Mouse (Mus musculus) Patski (cell line): ENCODE measurements at regions not wholly inside any gene's neighbourhood (a gene's known extent, or its start where the extent isn't known, plus 50 kb on each side); places are given as distances from the start of the nearest gene placed in this dataset.

Experiments used
- ATAC-seq: fragments of 100-300 bp; one replicate; pipeline ENCODE4 v1.8.0; 2021
- CTCF ChIA-PET: fragments of 350-600 bp; sonication (Branson Sonifier 250); formaldehyde crosslinking; loops from one replicate; lab custom pipeline; 2022; ENCODE audit warnings: inconsistent platforms; lab: Charles Lee
- POLR2A ChIA-PET: fragments of 350-600 bp; sonication (Branson Sonifier 250); formaldehyde crosslinking; loops from one replicate; lab custom pipeline; 2022; ENCODE audit warnings: antibody characterized with exemption, inconsistent platforms; lab: Charles Lee
- DNase-seq: peaks from one replicate; pipeline ENCODE4 v3.0.0-alpha.2; 2011; ENCODE audit warnings: low read depth, low spot score
- H3K27me3 ChIP-seq: fragments of 371-371 bp; one replicate; pipeline ENCODE4 v1.5.1; 2021
- CTCF ChIP-seq: fragments of 100-300 bp; IDR thresholded peaks from one replicate; pipeline ENCODE4 v1.5.1; 2021
- in situ Hi-C: fragments of 300-500 bp; cut with MboI; formaldehyde crosslinking; loops from 3 replicates; pipeline ENCODE4 v1.11.1; 2018; ENCODE audit warnings: low pct_unique_long_range_greater_than_20kb, mixed read lengths

DNA sequence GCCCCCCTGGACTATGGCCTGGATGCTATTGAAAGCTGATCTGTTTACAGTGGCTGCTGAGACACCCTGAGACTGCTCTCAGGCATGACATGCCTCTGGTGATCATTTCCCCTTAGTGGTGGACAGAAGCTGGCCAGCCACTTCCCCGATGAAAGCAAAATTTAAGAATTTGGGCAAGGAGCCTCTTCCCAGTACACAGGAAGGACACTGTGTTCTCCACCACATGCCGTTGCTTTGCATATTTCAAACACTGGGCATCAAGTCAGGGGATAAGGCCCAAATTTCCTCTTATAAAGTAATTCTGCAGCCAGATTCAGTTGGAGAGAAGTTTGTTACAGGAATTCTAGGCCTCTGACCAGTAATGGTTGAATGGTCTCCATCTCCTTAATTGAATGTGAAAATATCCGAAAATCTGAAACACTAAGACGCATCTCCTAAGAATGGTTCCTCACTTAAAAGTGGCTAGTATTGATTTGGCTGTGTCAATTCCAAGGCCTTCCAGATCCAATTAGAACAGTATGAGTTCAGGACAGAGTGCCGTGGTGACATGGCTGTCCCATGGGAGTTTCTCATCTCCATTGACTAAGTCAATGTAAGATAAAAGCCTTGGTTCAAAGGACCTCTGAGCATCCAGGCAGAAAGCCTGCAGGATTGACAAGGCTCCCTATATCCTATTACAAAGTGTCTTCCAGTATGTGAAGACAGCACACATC lies 638.5 kb upstream of the Arid1b start:
- TF ChIP-seq CTCF = no peak
- ATAC-seq (no peak), DNase-seq (no peak)
- ChIA-PET CTCF (no interaction called here), POLR2A (no interaction called here)
- in situ Hi-C loops = no loop called here
- H3K27me3 ChIP-seq = no peaks in the 10 kb centered on the region

GRCm38 (mm10) chr17:4360413-4361320 lies 633.5 kb upstream of the Arid1b start:
- H3K27me3 ChIP-seq = no peaks in the 10 kb centered on the region
- ATAC-seq = no peak
- DNase-seq = no peak
- in situ Hi-C loops = no loop called here
- TF ChIP-seq CTCF = no peak
- ChIA-PET POLR2A (no interaction called here), CTCF (no interaction called here)

DNA sequence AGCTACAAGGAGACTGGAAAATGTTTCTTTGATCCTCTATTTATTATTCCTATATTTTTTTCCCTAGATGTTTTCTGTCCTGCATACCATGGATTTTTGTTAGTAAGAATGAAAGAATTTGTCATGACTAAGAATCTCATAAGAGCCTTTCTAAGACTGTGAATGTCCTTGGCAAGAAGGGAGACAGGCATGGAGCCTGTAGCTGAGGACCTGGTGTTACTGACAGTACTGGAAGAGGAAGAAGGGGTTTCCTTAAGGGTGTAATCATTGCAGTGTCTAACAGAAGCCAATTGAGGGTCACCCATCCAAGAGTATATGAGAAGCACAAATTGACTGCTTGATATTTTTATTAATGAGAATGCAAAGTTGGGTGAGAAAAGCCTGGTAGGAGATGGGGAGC lies 628.3 kb upstream of the Arid1b start:
- CTCF ChIA-PET = no interaction called here
- no peak for TF ChIP-seq CTCF
- POLR2A ChIA-PET = no interaction called here
- in situ Hi-C loops = no loop called here
- DNase-seq (no peak), ATAC-seq (no peak)
- no peaks in the 10 kb centered on the region for H3K27me3 ChIP-seq

DNA sequence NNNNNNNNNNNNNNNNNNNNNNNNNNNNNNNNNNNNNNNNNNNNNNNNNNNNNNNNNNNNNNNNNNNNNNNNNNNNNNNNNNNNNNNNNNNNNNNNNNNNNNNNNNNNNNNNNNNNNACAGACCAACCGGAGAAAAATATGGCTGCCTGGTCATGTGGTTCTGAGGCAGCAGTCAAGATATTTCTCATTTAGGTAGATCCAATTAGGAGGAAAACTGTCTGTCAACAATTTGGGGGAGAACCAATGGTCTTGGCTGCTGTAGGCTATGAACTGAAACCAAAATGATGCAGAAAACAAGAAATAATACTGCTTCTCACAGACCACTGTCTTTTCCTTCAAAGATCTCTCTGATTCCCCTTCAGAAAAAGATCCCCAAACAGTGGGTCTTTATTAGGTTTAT lies 613.7 kb upstream of the Arid1b start:
- DNase-seq (no peak), ATAC-seq (no peak)
- in situ Hi-C loops = no loop called here
- no peak for TF ChIP-seq CTCF
- peaks cover 6% of the 10 kb centered on the region for H3K27me3 ChIP-seq
- CTCF ChIA-PET = interaction anchor here (1.0 kb wide), 1 partner anchor 12 kb away, joined by 3 read pairs; no protein-coding TSS in a partner anchor
- POLR2A ChIA-PET = no interaction called here

DNA sequence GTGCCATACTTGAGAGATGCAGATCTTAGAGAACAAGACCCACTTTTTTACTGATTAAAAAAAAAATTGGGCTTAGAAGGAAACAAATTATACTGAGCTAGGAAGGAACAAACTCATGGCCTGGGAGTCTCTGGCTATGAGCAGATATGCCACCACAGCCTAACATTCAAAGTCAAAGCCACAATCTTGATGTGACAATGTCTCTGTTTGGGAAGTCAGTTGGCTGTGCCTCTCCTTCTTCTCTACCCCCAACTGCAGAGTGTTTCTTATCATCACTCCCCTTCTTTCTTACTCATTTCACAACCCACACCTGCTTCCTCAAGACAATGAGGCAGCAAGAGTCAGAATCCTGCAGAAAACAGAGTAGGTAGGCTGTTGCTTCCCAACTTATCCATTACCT lies 613.3 kb upstream of the Arid1b start:
- CTCF ChIA-PET = interaction anchor here (1.6 kb wide), 1 partner anchor 9 kb away, joined by 3 read pairs; no protein-coding TSS in a partner anchor
- peaks cover 6% of the 10 kb centered on the region for H3K27me3 ChIP-seq
- ATAC-seq = no peak
- DNase-seq = no peak
- POLR2A ChIA-PET = interaction anchor here (0.6 kb wide), 1 partner anchor 1421 kb away, joined by 3 read pairs; no protein-coding TSS in a partner anchor
- no peak for TF ChIP-seq CTCF
- in situ Hi-C loops = no loop called here

- no peak for ATAC-seq
- ChIA-PET CTCF (interaction anchor here (1.6 kb wide), 1 partner anchor 10 kb away, joined by 3 read pairs; no protein-coding TSS in a partner anchor), POLR2A (interaction anchor here (1.3 kb wide), 1 partner anchor 10 kb away, joined by 3 read pairs; no protein-coding TSS in a partner anchor)
- DNase-seq = no peak
- TF ChIP-seq CTCF = no peak
- in situ Hi-C loops = no loop called here
- H3K27me3 ChIP-seq = peaks cover 6% of the 10 kb centered on the region
These were observed 612.0 kb upstream of the Arid1b start for GRCm38 (mm10) chr17:4381896-4382685.

DNA sequence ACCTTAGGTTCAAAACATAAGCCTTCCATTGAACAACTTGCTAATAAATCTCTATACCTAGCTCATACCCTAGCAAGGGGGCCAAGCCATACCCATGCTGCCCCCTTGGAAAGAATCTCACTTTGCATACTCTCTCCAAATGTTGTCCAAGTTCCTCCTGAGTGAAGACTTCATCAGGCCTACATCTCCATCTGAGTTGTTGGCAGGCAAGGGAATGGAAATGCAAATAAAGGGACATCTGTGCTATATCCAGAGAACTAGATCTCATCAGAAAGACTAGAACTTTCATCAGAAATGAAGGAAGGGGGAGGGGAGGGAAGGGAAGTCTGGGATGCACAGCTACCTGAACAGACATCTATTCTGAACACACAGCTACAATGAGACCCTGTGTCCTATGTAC lies 611.4 kb upstream of the Arid1b start:
- ChIA-PET CTCF (interaction anchor here (1.4 to 1.6 kb wide), 2 partner anchors 11 to 29 kb away, joined by 3 read pairs; no protein-coding TSS in a partner anchor), POLR2A (interaction anchor here (1.3 kb wide), 1 partner anchor 10 kb away, joined by 3 read pairs; no protein-coding TSS in a partner anchor)
- peaks cover 6% of the 10 kb centered on the region for H3K27me3 ChIP-seq
- in situ Hi-C loops = no loop called here
- TF ChIP-seq CTCF = no peak
- ATAC-seq = no peak
- no peak for DNase-seq

GRCm38 (mm10) chr17:4387616-4388015 lies 606.5 kb upstream of the Arid1b start:
- in situ Hi-C loops = no loop called here
- DNase-seq (no peak), ATAC-seq (no peak)
- no peak for TF ChIP-seq CTCF
- no peaks in the 10 kb centered on the region for H3K27me3 ChIP-seq
- POLR2A ChIA-PET = no interaction called here
- CTCF ChIA-PET = no interaction called here

DNA sequence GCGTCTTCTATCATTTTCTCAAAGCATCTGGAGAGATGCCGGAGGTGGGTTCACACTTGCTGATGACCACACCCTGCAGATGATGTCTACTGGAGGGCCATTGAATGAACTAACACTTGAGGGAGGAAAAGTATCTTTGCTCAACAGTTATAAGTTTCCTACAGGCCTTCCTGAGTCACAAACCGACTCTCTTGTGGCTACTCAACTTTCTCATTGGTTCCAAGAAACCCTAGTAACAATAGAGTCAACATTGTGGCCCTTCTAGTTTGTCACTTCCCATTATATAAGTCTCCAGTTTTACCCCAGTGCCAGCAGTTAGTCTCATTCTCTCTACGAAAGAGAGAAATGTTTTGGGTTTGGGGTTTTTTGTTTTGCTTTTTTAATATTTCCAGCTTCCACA lies 604.1 kb upstream of the Arid1b start:
- ChIA-PET CTCF (interaction anchor here (1.3 to 1.6 kb wide), 2 partner anchors 11 to 14 kb away, joined by 4 read pairs; no protein-coding TSS in a partner anchor), POLR2A (no interaction called here)
- no peaks in the 10 kb centered on the region for H3K27me3 ChIP-seq
- no peak for ATAC-seq
- in situ Hi-C loops = no loop called here
- no peak for DNase-seq
- no peak for TF ChIP-seq CTCF

DNA sequence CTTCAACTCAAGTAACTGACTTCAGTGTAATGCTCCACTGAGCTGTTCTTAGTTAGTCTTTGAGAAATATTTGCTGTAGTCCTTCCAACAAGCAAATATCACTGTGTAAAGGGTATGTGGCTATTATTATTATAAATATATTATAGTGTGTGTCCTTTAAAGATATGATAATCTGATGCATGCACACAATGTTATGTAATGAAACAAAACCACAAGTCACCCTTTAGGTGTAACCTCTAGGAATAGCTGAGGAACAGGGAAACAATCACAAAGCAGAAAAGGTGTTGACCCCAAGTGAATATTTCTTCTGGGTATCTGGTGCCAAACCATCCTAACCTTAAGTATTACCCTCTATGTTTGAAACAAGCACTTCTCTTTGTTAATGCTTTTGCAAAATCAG lies 603.6 kb upstream of the Arid1b start:
- H3K27me3 ChIP-seq = no peaks in the 10 kb centered on the region
- ChIA-PET POLR2A (no interaction called here), CTCF (interaction anchor here (1.6 kb wide), 1 partner anchor 14 kb away, joined by 4 read pairs; no protein-coding TSS in a partner anchor)
- in situ Hi-C loops = no loop called here
- no peak for TF ChIP-seq CTCF
- no peak for DNase-seq
- no peak for ATAC-seq
